Mouse (Mus musculus): ENCODE measurements around the gene Nfib. TPM values are rescaled to one million over a fixed set of nuclear protein-coding genes. Genes with fewer than 3 reads are reported as not detected.

Nfib gene
- polyA plus RNA-seq, 1 experiment from 2014 or later, result 59.0 TPM

DNA sequence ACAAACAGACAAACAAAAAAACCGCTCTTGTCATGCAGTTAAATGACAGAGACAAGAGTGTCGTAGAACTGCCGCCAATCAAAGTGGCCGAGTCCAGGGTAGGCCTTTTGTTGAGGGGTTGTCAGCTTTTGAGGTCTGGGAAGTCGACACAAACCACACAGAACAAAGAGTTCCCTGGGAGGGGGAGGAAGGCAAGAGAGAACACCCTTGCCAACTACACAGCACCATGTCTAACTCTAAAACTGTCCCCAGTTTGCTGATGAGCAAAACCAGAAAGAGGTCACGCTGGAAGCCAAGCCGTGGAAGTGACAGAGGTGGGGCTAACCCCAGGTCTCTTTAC, 91.1 kb downstream of the Nfib start:
- peaks cover 12% of the 10 kb centered on the region for H3K4me1 ChIP-seq (ENCODE audit: control insufficient read depth, insufficient read depth, low read length)
- H3K4me3 ChIP-seq (ENCODE audit: low read depth, low read length), result no peak overlapping the region
- H3K4me2 ChIP-seq, result no peak overlapping the region
- WGBS (ENCODE audit: insufficient replicate concordance), result 47% methylated on average over 7 of the region's 7 CpGs
- H3K9me3 ChIP-seq (replicated peaks; ENCODE audit: control insufficient read depth, low read length), result no peaks in the 10 kb centered on the region
- no peaks in the 10 kb centered on the region for H3K27me3 ChIP-seq (ENCODE audit: control insufficient read depth, insufficient read depth, low read length)
- no peaks in the 10 kb centered on the region for H3K36me3 ChIP-seq (ENCODE audit: control insufficient read depth, insufficient read depth, low read length)
- no peak for ATAC-seq (replicated peaks; ENCODE audit: insufficient number of reproducible peaks, low FRiP score, low TSS enrichment)
- no peak overlapping the region for H3K9ac ChIP-seq (ENCODE audit: low read depth, low read length)
- H3K27ac ChIP-seq (ENCODE audit: low read depth, low read length), result no peak overlapping the region

DNA sequence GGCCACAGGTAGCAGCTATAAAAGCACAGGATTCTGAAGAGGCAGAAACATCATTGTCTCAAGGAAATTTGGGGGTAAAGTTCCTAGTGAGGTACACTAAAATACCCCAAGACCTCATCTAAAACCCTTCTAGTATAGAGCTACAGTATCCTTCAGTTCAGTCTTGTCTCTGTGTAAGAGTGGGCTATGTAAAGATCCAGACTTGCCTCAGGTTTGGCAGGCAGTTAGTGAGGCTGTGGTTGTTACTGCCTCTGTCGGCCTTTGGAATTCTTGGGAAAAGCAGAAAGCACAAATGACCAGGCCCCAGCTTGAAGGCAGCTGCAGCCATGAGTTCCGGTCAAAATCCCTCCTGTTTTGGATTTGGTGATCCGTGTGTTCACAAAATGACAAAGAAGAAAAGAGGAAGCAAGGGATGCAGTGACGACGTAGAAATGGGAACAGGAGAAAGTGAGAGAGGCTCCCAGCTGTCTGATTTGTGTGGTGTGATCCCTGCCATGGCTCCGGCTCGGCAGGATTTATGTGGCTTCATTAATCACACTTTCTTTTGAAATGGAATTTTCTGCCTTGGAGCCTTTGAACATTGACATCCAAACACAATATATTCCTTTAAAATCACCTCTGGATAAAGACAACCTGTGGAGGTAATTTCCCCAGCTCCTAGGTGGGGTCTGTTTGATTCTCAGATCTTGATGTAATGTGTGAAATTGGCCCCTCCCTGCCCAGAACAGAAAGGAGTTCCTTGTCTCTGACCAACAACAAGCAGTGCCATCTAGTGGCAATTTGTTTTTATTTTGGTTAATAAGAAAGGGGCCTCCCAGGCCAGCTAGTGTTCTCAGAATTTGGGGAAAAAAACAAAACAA, 91.7 kb downstream of the Nfib start:
- Histone ChIP-seq H3K9me3 (replicated peaks; ENCODE audit: control insufficient read depth, low read length) (no peaks in the 10 kb centered on the region), H3K9ac (ENCODE audit: low read depth, low read length) (no peak overlapping the region), H3K4me1 (ENCODE audit: control insufficient read depth, insufficient read depth, low read length) (peaks cover 10% of the 10 kb centered on the region), H3K36me3 (ENCODE audit: control insufficient read depth, insufficient read depth, low read length) (no peaks in the 10 kb centered on the region), H3K27ac (ENCODE audit: low read depth, low read length) (no peak overlapping the region), H3K27me3 (ENCODE audit: control insufficient read depth, insufficient read depth, low read length) (no peaks in the 10 kb centered on the region), H3K4me2 (no peak overlapping the region), H3K4me3 (ENCODE audit: low read depth, low read length) (no peak overlapping the region)
- ATAC-seq (replicated peaks; ENCODE audit: insufficient number of reproducible peaks, low FRiP score, low TSS enrichment), result no peak
- WGBS (ENCODE audit: insufficient replicate concordance), result 40% methylated on average over 7 of the region's 7 CpGs

- Histone ChIP-seq H3K4me3 (ENCODE audit: low read depth, low read length) (no peak overlapping the region), H3K36me3 (ENCODE audit: control insufficient read depth, insufficient read depth, low read length) (no peaks in the 10 kb centered on the region), H3K27ac (ENCODE audit: low read depth, low read length) (no peak overlapping the region), H3K9ac (ENCODE audit: low read depth, low read length) (no peak overlapping the region), H3K4me2 (no peak overlapping the region), H3K4me1 (ENCODE audit: control insufficient read depth, insufficient read depth, low read length) (no peaks in the 10 kb centered on the region; the same call in 1 of the 2 replicates), H3K9me3 (replicated peaks; ENCODE audit: control insufficient read depth, low read length) (no peaks in the 10 kb centered on the region), H3K27me3 (ENCODE audit: control insufficient read depth, insufficient read depth, low read length) (no peaks in the 10 kb centered on the region)
- WGBS (ENCODE audit: insufficient replicate concordance), result 71% methylated on average over 4 of the region's 4 CpGs
- no peak for ATAC-seq (replicated peaks; ENCODE audit: insufficient number of reproducible peaks, low FRiP score, low TSS enrichment)
Measured at GRCm38 (mm10) chr4:82609676-82610075, 95.9 kb downstream of the Nfib start.

DNA sequence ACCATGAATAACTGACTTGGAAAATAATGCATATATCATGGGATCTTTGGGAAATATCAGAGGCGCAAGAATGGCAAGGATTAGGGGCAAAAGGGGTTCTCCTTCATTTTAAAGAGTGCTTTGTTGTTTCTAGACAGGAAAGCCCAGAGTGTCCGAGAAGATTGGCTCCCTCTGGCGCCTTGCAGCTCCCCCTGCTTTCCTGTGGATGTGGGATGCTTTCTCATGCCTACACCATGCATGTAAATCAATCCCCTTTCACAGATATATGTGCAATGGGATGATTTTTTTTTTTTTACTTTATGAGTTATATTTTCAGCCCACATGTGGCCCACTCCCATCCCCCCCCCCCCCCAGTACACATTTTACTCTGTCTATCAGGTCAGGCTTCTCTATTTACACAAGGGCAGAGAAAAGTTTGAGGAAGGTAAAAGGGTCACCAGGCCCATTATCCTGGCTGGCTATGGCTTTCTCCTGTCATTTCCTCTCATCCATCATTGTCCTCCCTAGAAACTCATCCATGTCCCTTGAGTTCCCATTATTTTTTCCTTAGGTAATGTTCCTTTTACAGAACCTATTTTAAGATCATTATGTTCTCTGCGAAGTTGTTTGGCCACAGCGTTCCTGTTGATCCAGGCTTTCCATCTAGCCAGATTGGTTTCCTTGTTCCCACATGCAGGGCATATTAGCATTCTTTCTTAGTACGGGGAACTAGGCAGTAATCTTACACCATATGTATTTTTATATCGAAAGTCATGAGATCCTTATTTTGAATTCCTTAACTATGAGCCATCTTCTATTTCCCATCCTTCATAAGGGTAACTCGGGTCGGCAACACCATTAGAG, 96.6 kb downstream of the Nfib start:
- Histone ChIP-seq H3K4me2 (no peak overlapping the region), H3K27me3 (ENCODE audit: control insufficient read depth, insufficient read depth, low read length) (no peaks in the 10 kb centered on the region), H3K27ac (ENCODE audit: low read depth, low read length) (no peak overlapping the region), H3K4me3 (ENCODE audit: low read depth, low read length) (no peak overlapping the region), H3K36me3 (ENCODE audit: control insufficient read depth, insufficient read depth, low read length) (no peaks in the 10 kb centered on the region), H3K4me1 (ENCODE audit: control insufficient read depth, insufficient read depth, low read length) (peaks cover 5% of the 10 kb centered on the region), H3K9me3 (replicated peaks; ENCODE audit: control insufficient read depth, low read length) (no peaks in the 10 kb centered on the region), H3K9ac (ENCODE audit: low read depth, low read length) (no peak overlapping the region)
- WGBS (ENCODE audit: insufficient replicate concordance), result 75% methylated on average over 9 of the region's 9 CpGs
- no peak for ATAC-seq (replicated peaks; ENCODE audit: insufficient number of reproducible peaks, low FRiP score, low TSS enrichment)

- no peak overlapping the region for H3K4me3 ChIP-seq (ENCODE audit: low read depth, low read length)
- no peak for ATAC-seq (replicated peaks; ENCODE audit: insufficient number of reproducible peaks, low FRiP score, low TSS enrichment)
- 75% methylated on average over 4 of the region's 4 CpGs for WGBS (ENCODE audit: insufficient replicate concordance)
Measured at GRCm38 (mm10) chr4:82607266-82607665, 98.3 kb downstream of the Nfib start.

GRCm38 (mm10) chr4:82606351-82606750, 99.2 kb downstream of the Nfib start:
- ATAC-seq (replicated peaks; ENCODE audit: insufficient number of reproducible peaks, low FRiP score, low TSS enrichment), result no peak
- 78% methylated on average over 9 of the region's 9 CpGs for WGBS (ENCODE audit: insufficient replicate concordance)

More at GRCm38 (mm10) chr4:82607266-82607665, 98.3 kb downstream of the Nfib start:
- Histone ChIP-seq H3K4me2 (no peak overlapping the region), H3K4me1 (ENCODE audit: control insufficient read depth, insufficient read depth, low read length) (peaks cover 5% of the 10 kb centered on the region), H3K36me3 (ENCODE audit: control insufficient read depth, insufficient read depth, low read length) (no peaks in the 10 kb centered on the region), H3K9ac (ENCODE audit: low read depth, low read length) (no peak overlapping the region), H3K27ac (ENCODE audit: low read depth, low read length) (no peak overlapping the region), H3K27me3 (ENCODE audit: control insufficient read depth, insufficient read depth, low read length) (no peaks in the 10 kb centered on the region), H3K9me3 (replicated peaks; ENCODE audit: control insufficient read depth, low read length) (no peaks in the 10 kb centered on the region)

GRCm38 (mm10) chr4:82605034-82605784, 100.3 kb downstream of the Nfib start:
- Histone ChIP-seq H3K9me3 (replicated peaks; ENCODE audit: control insufficient read depth, low read length) (no peaks in the 10 kb centered on the region; the same call in 1 of the 2 replicates), H3K4me2 (no peak overlapping the region), H3K27ac (ENCODE audit: low read depth, low read length) (no peak overlapping the region), H3K27me3 (ENCODE audit: control insufficient read depth, insufficient read depth, low read length) (no peaks in the 10 kb centered on the region), H3K36me3 (ENCODE audit: control insufficient read depth, insufficient read depth, low read length) (no peaks in the 10 kb centered on the region), H3K4me3 (ENCODE audit: low read depth, low read length) (no peak overlapping the region), H3K4me1 (ENCODE audit: control insufficient read depth, insufficient read depth, low read length) (peaks cover 5% of the 10 kb centered on the region), H3K9ac (ENCODE audit: low read depth, low read length) (no peak overlapping the region)
- WGBS (ENCODE audit: insufficient replicate concordance), result 78% methylated on average over 14 of the region's 14 CpGs
- no peak for ATAC-seq (replicated peaks; ENCODE audit: insufficient number of reproducible peaks, low FRiP score, low TSS enrichment)

More at GRCm38 (mm10) chr4:82606351-82606750, 99.2 kb downstream of the Nfib start:
- Histone ChIP-seq H3K27me3 (ENCODE audit: control insufficient read depth, insufficient read depth, low read length) (no peaks in the 10 kb centered on the region), H3K4me3 (ENCODE audit: low read depth, low read length) (no peak overlapping the region), H3K4me2 (no peak overlapping the region), H3K27ac (ENCODE audit: low read depth, low read length) (no peak overlapping the region), H3K4me1 (ENCODE audit: control insufficient read depth, insufficient read depth, low read length) (peaks cover 5% of the 10 kb centered on the region), H3K9me3 (replicated peaks; ENCODE audit: control insufficient read depth, low read length) (no peaks in the 10 kb centered on the region), H3K9ac (ENCODE audit: low read depth, low read length) (no peak overlapping the region), H3K36me3 (ENCODE audit: control insufficient read depth, insufficient read depth, low read length) (no peaks in the 10 kb centered on the region)

DNA sequence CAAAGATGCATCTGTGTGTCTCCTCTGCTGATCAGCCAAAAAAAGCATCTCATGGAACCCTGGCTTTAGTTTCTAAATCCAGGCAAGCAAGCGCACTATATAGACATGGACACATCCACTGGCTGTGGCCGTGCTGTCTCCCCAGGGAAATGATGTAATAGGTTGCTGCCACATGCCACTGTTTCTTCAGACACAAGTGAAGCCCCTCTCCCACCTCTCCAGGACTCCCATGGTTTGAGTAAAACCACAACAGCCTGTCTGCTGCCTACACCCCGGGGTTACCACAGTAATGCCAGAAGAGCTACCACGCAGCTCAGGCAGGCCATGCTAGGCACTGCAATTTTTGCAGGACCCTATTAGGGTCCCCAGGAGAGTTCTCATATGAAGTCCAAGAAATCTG, 101.0 kb downstream of the Nfib start:
- WGBS (ENCODE audit: insufficient replicate concordance), result 50% methylated on average over 4 of the region's 4 CpGs
- no peak overlapping the region for H3K27ac ChIP-seq (ENCODE audit: low read depth, low read length)
- ATAC-seq (replicated peaks; ENCODE audit: insufficient number of reproducible peaks, low FRiP score, low TSS enrichment), result no peak

More for the DNA sequence above, 101.0 kb downstream of the Nfib start:
- no peaks in the 10 kb centered on the region; the same call in 1 of the 2 replicates for H3K9me3 ChIP-seq (replicated peaks; ENCODE audit: control insufficient read depth, low read length)
- no peak overlapping the region for H3K9ac ChIP-seq (ENCODE audit: low read depth, low read length)
- H3K4me2 ChIP-seq, result no peak overlapping the region
- H3K4me1 ChIP-seq (ENCODE audit: control insufficient read depth, insufficient read depth, low read length), result peaks cover 5% of the 10 kb centered on the region
- H3K4me3 ChIP-seq (ENCODE audit: low read depth, low read length), result no peak overlapping the region
- no peaks in the 10 kb centered on the region for H3K27me3 ChIP-seq (ENCODE audit: control insufficient read depth, insufficient read depth, low read length)
- H3K36me3 ChIP-seq (ENCODE audit: control insufficient read depth, insufficient read depth, low read length), result no peaks in the 10 kb centered on the region
